Mouse (Mus musculus): Measurements from ENCODE around the gene Olfr665.

DNA sequence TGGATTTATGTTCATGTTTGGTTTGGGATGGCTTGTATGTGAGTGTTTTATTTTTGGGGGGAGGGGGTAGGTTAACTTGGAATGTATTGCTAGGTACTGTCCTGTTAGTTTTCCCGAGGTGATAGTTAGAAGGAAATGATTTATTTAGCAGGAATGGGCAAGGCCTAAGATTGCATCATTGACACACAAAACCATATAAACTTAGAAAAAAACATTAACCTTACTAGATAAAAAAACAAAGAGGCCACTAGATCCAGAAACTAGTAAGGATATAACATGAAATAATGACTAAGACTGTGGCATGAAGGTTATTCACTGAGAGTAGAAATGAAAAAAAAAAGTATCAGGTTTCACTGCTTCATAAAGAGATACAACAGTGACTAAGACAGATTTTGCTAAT lies 20.1 kb upstream of the Olfr665 start:
- TF ChIP-seq EP300 (IDR thresholded peaks at IDR 0.05; ENCODE audit: low read depth) = no peak
- no peak for TF ChIP-seq CTCF (IDR thresholded peaks at IDR 0.05; ENCODE audit: low read depth)
